Mouse (Mus musculus) thymus, adult 2 months (tissue): Measurements from ENCODE around the gene Jdp2. TPM values are rescaled to one million over a fixed set of nuclear protein-coding genes. Genes with fewer than 3 reads are reported as not detected.

Experiments used
- DNase-seq: peaks from one replicate; pipeline ENCODE4 v3.0.0; 2021
- H3K27ac ChIP-seq: fragments of 200-500 bp; 2 replicates; pipeline ENCODE4 v1.5.1; 2012; ENCODE audit warnings: low read length, control low read depth; ENCODE audit not compliant: control insufficient read depth, insufficient read depth
- H3K27me3 ChIP-seq: fragments of 200-500 bp; 2 replicates; pipeline ENCODE4 v1.6.1; 2012; ENCODE audit warnings: mild to moderate bottlenecking, low read length, moderate library complexity, mixed read lengths; ENCODE audit not compliant: control insufficient read depth, insufficient read depth
- H3K36me3 ChIP-seq: fragments of 200-500 bp; 2 replicates; pipeline ENCODE4 v1.6.1; 2012; ENCODE audit warnings: mild to moderate bottlenecking, low read length, moderate library complexity; ENCODE audit not compliant: control insufficient read depth, insufficient read depth
- H3K4me1 ChIP-seq: fragments of 200-500 bp; replicated peaks from 2 replicates; pipeline ENCODE4 v1.6.1; 2012; ENCODE audit warnings: low read length; ENCODE audit not compliant: control insufficient read depth, insufficient read depth
- H3K4me3 ChIP-seq: fragments of 200-500 bp; 2 replicates; pipeline ENCODE4 v1.5.1; 2012; ENCODE audit warnings: mild to moderate bottlenecking, low read length, control low read depth, moderate library complexity; ENCODE audit not compliant: control insufficient read depth, insufficient read depth
- CTCF ChIP-seq: fragments of 200-500 bp; IDR thresholded peaks from 2 replicates; pipeline ENCODE4 v1.5.1; 2012; ENCODE audit warnings: mild to moderate bottlenecking, control low read depth, low read length, moderate library complexity, borderline replicate concordance; ENCODE audit not compliant: control insufficient read depth, poor library complexity, insufficient read depth; ENCODE audit errors: extremely low read depth
- POLR2A ChIP-seq: fragments of 200-500 bp; IDR thresholded peaks from 2 replicates; pipeline ENCODE4 v1.6.1; 2012; ENCODE audit warnings: mild to moderate bottlenecking, low read length, control low read depth, moderate library complexity; ENCODE audit not compliant: control insufficient read depth, poor library complexity, insufficient read depth; ENCODE audit errors: extremely low read depth
- WGBS: fragments of 180-500 bp; shearing (Covaris S2); methylation state at CpG from one replicate; pipeline ENCODE4 v1.1.7; 2018; 5-methylcytosine and 5-hydroxymethylcytosine counted together
- polyA plus RNA-seq: library from polyadenylated mRNA; depleted of rRNA; stranded (reverse); fragments of >200 nt; gene quantifications from 2 replicates; pipeline ENCODE4 v1.2.3, GENCODE M21; 2012; rRNA removed

Jdp2 gene
- polyA plus RNA-seq, 1 experiment = 3.5 TPM

- Histone ChIP-seq H3K36me3 (no peaks in the 10 kb centered on the region), H3K4me3 (no peak overlapping the region), H3K27ac (no peak overlapping the region), H3K4me1 (peaks cover 18% of the 10 kb centered on the region), H3K27me3 (no peaks in the 10 kb centered on the region; the same call in 1 of the 2 replicates)
- WGBS = 96% methylated on average over 16 of the region's 16 CpGs
- DNase-seq = no peak
- TF ChIP-seq POLR2A (no peak), CTCF (no peak)
These were observed 85.8 kb downstream of the Jdp2 start for GRCm38 (mm10) chr12:85684411-85685275.

GRCm38 (mm10) chr12:85686466-85687216 lies 87.8 kb downstream of the Jdp2 start, which contains the start of gene Batf:
TSS of gene Batf (plus strand) at chr12:85686669.
- Histone ChIP-seq H3K4me3 (peak within 1 kb of the TSS; percentile 70), H3K27me3 (no peaks in the 10 kb centered on the region; the same call in 1 of the 2 replicates), H3K36me3 (no peaks in the 10 kb centered on the region), H3K4me1 (peaks cover 18% of the 10 kb centered on the region), H3K27ac (peak within 1 kb of the TSS; percentile 64; the same call in 1 of the 2 replicates)
- TF ChIP-seq CTCF = 0 out of 2 replicates have a peak, but pooled peaks have one; percentile 33
- TF ChIP-seq POLR2A = no peak
- DNase-seq = peak; percentile 74
- WGBS = under 1% methylated on average over 22 of the region's 22 CpGs

GRCm38 (mm10) chr12:85687217-85687533 lies 88.3 kb downstream of the Jdp2 start:
- Histone ChIP-seq H3K4me3 (peak overlapping the region; percentile 70), H3K4me1 (peaks cover 18% of the 10 kb centered on the region), H3K36me3 (no peaks in the 10 kb centered on the region), H3K27me3 (no peaks in the 10 kb centered on the region; the same call in 1 of the 2 replicates), H3K27ac (no peak overlapping the region; the same call in 1 of the 2 replicates)
- no peak for TF ChIP-seq POLR2A
- TF ChIP-seq CTCF = no peak
- WGBS = 15% methylated on average over 7 of the region's 7 CpGs
- DNase-seq = no peak

- no peak for TF ChIP-seq CTCF
- Histone ChIP-seq H3K27me3 (no peaks in the 10 kb centered on the region; the same call in 1 of the 2 replicates), H3K27ac (no peak overlapping the region), H3K4me3 (no peak overlapping the region), H3K4me1 (peaks cover 18% of the 10 kb centered on the region), H3K36me3 (no peaks in the 10 kb centered on the region)
- DNase-seq = peak; percentile 34
- WGBS = 23% methylated on average over 6 of the region's 6 CpGs
These were observed 89.0 kb downstream of the Jdp2 start for GRCm38 (mm10) chr12:85687846-85688245.

Other genes with a start within 250 kb of the Jdp2 start
- 152 and 180 TPM in 2 replicates for gene Tmed10, start 224.2 kb upstream of the Jdp2 start, polyA plus RNA-seq
- 12.1 and 12.6 TPM in 2 replicates for gene Fos, start 125.1 kb upstream of the Jdp2 start, polyA plus RNA-seq
- 13.3 and 14.9 TPM in 2 replicates for gene Batf, start 87.6 kb downstream of the Jdp2 start, polyA plus RNA-seq
- gene Flvcr2, start 147.5 kb downstream of the Jdp2 start, polyA plus RNA-seq = 0.22 and 0.47 TPM in 2 replicates
- 41.4 and 44.4 TPM in 2 replicates for gene Erg28, start 225.5 kb downstream of the Jdp2 start, polyA plus RNA-seq
- 20.2 and 22.7 TPM in 2 replicates for gene Ttll5, start 225.6 kb downstream of the Jdp2 start, polyA plus RNA-seq